Mouse (Mus musculus) brain, embryonic 14.5 days (tissue): ENCODE data around the gene Rai1.

Experiments used
- CTCF ChIP-seq: fragments of 200-500 bp; IDR thresholded peaks from 2 replicates; pipeline ENCODE4 v1.5.1; 2012; ENCODE audit warnings: inconsistent platforms, mild to moderate bottlenecking, moderate library complexity, borderline replicate concordance; ENCODE audit not compliant: insufficient read depth, insufficient read length; ENCODE audit errors: extremely low read depth
- POLR2A ChIP-seq: fragments of 200-500 bp; IDR thresholded peaks from 2 replicates; pipeline ENCODE4 v1.6.1; 2012; ENCODE audit warnings: mild to moderate bottlenecking, inconsistent platforms, borderline replicate concordance; ENCODE audit not compliant: poor library complexity, insufficient read depth, insufficient read length, severe bottlenecking; ENCODE audit errors: extremely low read depth

DNA sequence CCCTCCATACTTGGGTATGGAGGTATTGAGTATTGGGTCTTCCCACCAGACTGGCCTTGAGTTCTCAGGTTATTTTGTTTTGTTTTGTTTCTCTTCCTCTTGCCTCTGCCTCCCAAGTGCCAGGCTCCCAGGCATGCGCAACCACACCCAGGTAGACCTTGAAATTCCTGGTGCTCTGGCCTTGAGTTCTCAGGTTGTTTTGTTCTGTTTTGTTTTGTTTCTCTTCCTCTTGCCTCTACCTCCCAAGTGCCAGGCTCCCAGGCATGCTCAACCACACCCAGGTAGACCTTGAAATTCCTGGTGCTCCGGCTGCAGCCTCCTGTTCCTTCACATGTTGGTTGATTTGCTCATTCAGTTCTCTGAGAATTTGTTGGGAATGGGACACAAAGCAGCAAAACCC is 44.8 kb upstream of the Rai1 start:
- TF ChIP-seq POLR2A (no peak), CTCF (no peak)
